Mouse (Mus musculus): Measurements from ENCODE around the gene Ly86. TPM values are rescaled to one million over a fixed set of nuclear protein-coding genes. Genes with fewer than 3 reads are reported as not detected.
A peak's percentile ranks its signal among the peaks of the same experiment; 100 is the strongest.

The Ly86 gene
- total and polyA plus RNA-seq, 3 experiments: 2.1 to 4.5 (median 2.5) TPM

- 45% methylated on average over 8 of the region's 8 CpGs for WGBS
Observed at GRCm38 (mm10) chr13:37310331-37310730, 34.7 kb upstream of the Ly86 start.

GRCm38 (mm10) chr13:37311555-37312221, 33.3 kb upstream of the Ly86 start:
- Histone ChIP-seq H3K36me3 (ENCODE audit: control insufficient read depth, insufficient read depth, low read length) (no peaks in the 10 kb centered on the region), H3K4me1 (ENCODE audit: control insufficient read depth, insufficient read depth, low read length) (no peaks in the 10 kb centered on the region), H3K27ac (no peak overlapping the region), H3K9ac (ENCODE audit: low read depth, low read length) (no peak overlapping the region), H3K27me3 (ENCODE audit: control insufficient read depth, insufficient read depth, low read length) (0 out of 2 replicates have a peak, but pooled peaks cover 2% of the 10 kb centered on the region), H3K4me3 (no peak overlapping the region), H3K79me2 (replicated peaks; ENCODE audit: control insufficient read depth, insufficient read depth, low read length) (no peaks in the 10 kb centered on the region)
- TF ChIP-seq CTCF (IDR thresholded peaks at IDR 0.05) (no peak), EP300 (IDR thresholded peaks at IDR 0.05; ENCODE audit: insufficient read depth, low read depth, low read length) (no peak), POLR2A (IDR thresholded peaks at IDR 0.05; ENCODE audit: insufficient read depth, low read depth, low read length) (no peak)
- intact Hi-C loops (cut with DNase I): loop anchor here (1.0 to 10.0 kb wide), 6 partner anchors 524 to 1292 kb away; no protein-coding TSS in a partner anchor
- WGBS: 44% methylated on average over 27 of the region's 27 CpGs
- peak in 1 of 2 experiments; percentile 21 for DNase-seq

More at GRCm38 (mm10) chr13:37310331-37310730, 34.7 kb upstream of the Ly86 start:
- Histone ChIP-seq H3K4me3 (no peak overlapping the region), H3K27ac (no peak overlapping the region), H3K9ac (ENCODE audit: low read depth, low read length) (no peak overlapping the region), H3K36me3 (ENCODE audit: control insufficient read depth, insufficient read depth, low read length) (no peaks in the 10 kb centered on the region), H3K27me3 (ENCODE audit: control insufficient read depth, insufficient read depth, low read length) (0 out of 2 replicates have a peak, but pooled peaks cover 2% of the 10 kb centered on the region), H3K4me1 (ENCODE audit: control insufficient read depth, insufficient read depth, low read length) (no peaks in the 10 kb centered on the region), H3K79me2 (replicated peaks; ENCODE audit: control insufficient read depth, insufficient read depth, low read length) (no peaks in the 10 kb centered on the region)
- TF ChIP-seq CTCF (IDR thresholded peaks at IDR 0.05) (no peak), EP300 (IDR thresholded peaks at IDR 0.05; ENCODE audit: insufficient read depth, low read depth, low read length) (no peak), POLR2A (IDR thresholded peaks at IDR 0.05; ENCODE audit: insufficient read depth, low read depth, low read length) (no peak)
- no peak for DNase-seq
- intact Hi-C loops (cut with DNase I): loop anchor here (5.0 to 10.0 kb wide), 4 partner anchors 523 to 1088 kb away; no protein-coding TSS in a partner anchor

- Histone ChIP-seq H3K9ac (ENCODE audit: low read depth, low read length) (peak overlapping the region; percentile 46; the same call in 1 of the 2 replicates), H3K4me1 (ENCODE audit: control insufficient read depth, insufficient read depth, low read length) (no peaks in the 10 kb centered on the region), H3K36me3 (ENCODE audit: control insufficient read depth, insufficient read depth, low read length) (no peaks in the 10 kb centered on the region), H3K27ac (no peak overlapping the region), H3K4me3 (peak overlapping the region; percentile 32; the same call in 1 of the 2 replicates), H3K79me2 (replicated peaks; ENCODE audit: control insufficient read depth, insufficient read depth, low read length) (no peaks in the 10 kb centered on the region), H3K27me3 (ENCODE audit: control insufficient read depth, insufficient read depth, low read length) (0 out of 2 replicates have a peak, but pooled peaks cover 2% of the 10 kb centered on the region)
- 4% methylated on average over 25 of the region's 25 CpGs for WGBS
- intact Hi-C loops (cut with DNase I): loop anchor here (1.0 to 10.0 kb wide), 6 partner anchors 525 to 1293 kb away; no protein-coding TSS in a partner anchor
- TF ChIP-seq CTCF (IDR thresholded peaks at IDR 0.05) (peak; percentile 87), EP300 (IDR thresholded peaks at IDR 0.05; ENCODE audit: insufficient read depth, low read depth, low read length) (peak; percentile 80; the same call in 1 of the 2 replicates), POLR2A (IDR thresholded peaks at IDR 0.05; ENCODE audit: insufficient read depth, low read depth, low read length) (no peak)
- DNase-seq: peak; percentile 80 to 84
Observed at GRCm38 (mm10) chr13:37312222-37312928, 32.6 kb upstream of the Ly86 start.

GRCm38 (mm10) chr13:37312951-37313350, 32.1 kb upstream of the Ly86 start:
- intact Hi-C loops (cut with DNase I): loop anchor here (1.0 to 10.0 kb wide), 6 partner anchors 526 to 1294 kb away; no protein-coding TSS in a partner anchor
- Histone ChIP-seq H3K79me2 (replicated peaks; ENCODE audit: control insufficient read depth, insufficient read depth, low read length) (no peaks in the 10 kb centered on the region), H3K4me1 (ENCODE audit: control insufficient read depth, insufficient read depth, low read length) (no peaks in the 10 kb centered on the region), H3K36me3 (ENCODE audit: control insufficient read depth, insufficient read depth, low read length) (no peaks in the 10 kb centered on the region), H3K9ac (ENCODE audit: low read depth, low read length) (no peak overlapping the region), H3K4me3 (no peak overlapping the region), H3K27ac (no peak overlapping the region), H3K27me3 (ENCODE audit: control insufficient read depth, insufficient read depth, low read length) (0 out of 2 replicates have a peak, but pooled peaks cover 2% of the 10 kb centered on the region)
- no peak for TF ChIP-seq CTCF (IDR thresholded peaks at IDR 0.05)
- TF ChIP-seq EP300 (IDR thresholded peaks at IDR 0.05; ENCODE audit: insufficient read depth, low read depth, low read length): no peak
- no peak for TF ChIP-seq POLR2A (IDR thresholded peaks at IDR 0.05; ENCODE audit: insufficient read depth, low read depth, low read length)
- no peak for DNase-seq
- 21% methylated on average over 4 of the region's 4 CpGs for WGBS

GRCm38 (mm10) chr13:37325504-37325903, 19.5 kb upstream of the Ly86 start:
- no peak overlapping the region for H3K4me3 ChIP-seq
- WGBS: 77% methylated on average over 3 of the region's 3 CpGs
- no peaks in the 10 kb centered on the region for H3K79me2 ChIP-seq (replicated peaks; ENCODE audit: control insufficient read depth, insufficient read depth, low read length)
- H3K9ac ChIP-seq (ENCODE audit: low read depth, low read length): no peak overlapping the region
- TF ChIP-seq POLR2A (IDR thresholded peaks at IDR 0.05; ENCODE audit: insufficient read depth, low read depth, low read length) (no peak), CTCF (IDR thresholded peaks at IDR 0.05) (peak; percentile 82), EP300 (IDR thresholded peaks at IDR 0.05; ENCODE audit: insufficient read depth, low read depth, low read length) (no peak)
- no peaks in the 10 kb centered on the region for H3K36me3 ChIP-seq (ENCODE audit: control insufficient read depth, insufficient read depth, low read length)
- intact Hi-C loops (cut with DNase I): loop anchor here (5.0 kb wide), 1 partner anchor 1303 kb away; no protein-coding TSS in a partner anchor
- H3K27ac ChIP-seq: no peak overlapping the region
- 0 out of 2 replicates have a peak, but pooled peaks cover 2% of the 10 kb centered on the region for H3K27me3 ChIP-seq (ENCODE audit: control insufficient read depth, insufficient read depth, low read length)
- no peaks in the 10 kb centered on the region for H3K4me1 ChIP-seq (ENCODE audit: control insufficient read depth, insufficient read depth, low read length)
- peak; percentile 55 to 65 for DNase-seq
